Mouse (Mus musculus) inflammation-experienced regulatory T-cells, adult 6 months (primary cell): ENCODE measurements around the gene Slc11a2. TPM values are rescaled to one million over a fixed set of nuclear protein-coding genes. Genes with fewer than 3 reads are reported as not detected.
"Not testable (repeated sequence)": the region's sequence is repeated elsewhere in the genome, so short reads cannot be mapped to it uniquely, and the experiment has no call there.

Experiments used
- ATAC-seq: one replicate; pipeline ENCODE4 v1.8.0; 2017
- polyA plus RNA-seq, 3 experiments: library from polyadenylated mRNA; unstranded; fragments of 100-300 nt; shearing (Covaris generic); gene quantifications; one replicate each; pipeline ENCODE4 v1.2.1; 2017

Slc11a2 gene
- polyA plus RNA-seq, 3 experiments from 2014 or later = 20.5 to 30.5 (median 26.7) TPM

- ATAC-seq = no peak
These were observed 22.5 kb downstream of the Slc11a2 start for GRCm38 (mm10) chr15:100402347-100402746.

- no peak for ATAC-seq
These were observed 23.1 kb downstream of the Slc11a2 start for GRCm38 (mm10) chr15:100401811-100402210.

GRCm38 (mm10) chr15:100400592-100401250 lies 24.2 kb downstream of the Slc11a2 start:
- no peak for ATAC-seq

GRCm38 (mm10) chr15:100395561-100395960 lies 29.3 kb downstream of the Slc11a2 start:
- no peak for ATAC-seq

GRCm38 (mm10) chr15:100393016-100393415 lies 31.9 kb downstream of the Slc11a2 start:
- no peak for ATAC-seq

- no peak for ATAC-seq
These were observed 33.3 kb downstream of the Slc11a2 start for GRCm38 (mm10) chr15:100391599-100391998.

- ATAC-seq = no peak
These were observed 33.8 kb downstream of the Slc11a2 start for GRCm38 (mm10) chr15:100391066-100391465.

- no peak for ATAC-seq
These were observed 36.0 kb downstream of the Slc11a2 start for GRCm38 (mm10) chr15:100388886-100389285.

GRCm38 (mm10) chr15:100388224-100388835 lies 36.5 kb downstream of the Slc11a2 start:
- ATAC-seq = no peak

GRCm38 (mm10) chr15:100387544-100388223 lies 37.2 kb downstream of the Slc11a2 start:
- ATAC-seq = no peak

GRCm38 (mm10) chr15:100385705-100386104 lies 39.2 kb downstream of the Slc11a2 start:
- ATAC-seq = no peak

GRCm38 (mm10) chr15:100380104-100380503 lies 44.8 kb downstream of the Slc11a2 start:
- ATAC-seq = no peak

GRCm38 (mm10) chr15:100379658-100380057 lies 45.2 kb downstream of the Slc11a2 start:
- ATAC-seq = no peak

- not testable (repeated sequence) for ATAC-seq
These were observed 46.9 kb downstream of the Slc11a2 start for GRCm38 (mm10) chr15:100377847-100378505.

- no peak for ATAC-seq
These were observed 49.8 kb downstream of the Slc11a2 start for GRCm38 (mm10) chr15:100375066-100375465.

GRCm38 (mm10) chr15:100367119-100367518 lies 57.8 kb downstream of the Slc11a2 start:
- no peak for ATAC-seq

- ATAC-seq = not testable (repeated sequence)
These were observed 58.9 kb downstream of the Slc11a2 start for GRCm38 (mm10) chr15:100365967-100366366.

GRCm38 (mm10) chr15:100364242-100364641 lies 60.6 kb downstream of the Slc11a2 start, which contains the start of gene Higd1c:
Gene Higd1c (plus strand): TSS chr15:100364542.
- ATAC-seq = no peak

- ATAC-seq = no peak
These were observed 69.0 kb downstream of the Slc11a2 start for GRCm38 (mm10) chr15:100355876-100356275.

GRCm38 (mm10) chr15:100353399-100353798 lies 71.5 kb downstream of the Slc11a2 start:
- not testable (repeated sequence) for ATAC-seq

- no peak for ATAC-seq
These were observed 72.1 kb downstream of the Slc11a2 start, which contains the start of the genes Methig1 and Mettl7a2 for GRCm38 (mm10) chr15:100352711-100353250. Gene Methig1 (plus strand): TSS chr15:100353149. Gene Mettl7a2 (plus strand): TSS chr15:100353200.

GRCm38 (mm10) chr15:100351501-100352060 lies 73.3 kb downstream of the Slc11a2 start:
- ATAC-seq = no peak
